Mouse (Mus musculus) heart, embryonic 14.5 days (tissue): ENCODE results near the gene Gm10799. TPM values are rescaled to one million over a fixed set of nuclear protein-coding genes. Genes with fewer than 3 reads are reported as not detected.
A peak's percentile ranks its signal among the peaks of the same experiment; 100 is the strongest.

Experiments used
- ATAC-seq: fragments of 200-750 bp; cut with Nextera tagmentation; 2 replicates; pipeline ENCODE4 v1.8.0; 2017; ENCODE audit warnings: low read depth, moderate TSS enrichment; ENCODE audit not compliant: insufficient number of reproducible peaks, insufficient read depth, low FRiP score
- H3K27ac ChIP-seq, 2 experiments: fragments of 200-500 bp in 1 of 2; fragments of 300-500 bp in 1 of 2; sonication (generic) in 1 of 2; replicated peaks in 1 of 2; 2 replicates each; pipeline ENCODE4 v1.5.1; 2012 to 2014; ENCODE audit warnings: low read depth in 2 of 2, low read length in 2 of 2, control low read depth in 1 of 2, mild to moderate bottlenecking in 1 of 2, mixed read lengths in 1 of 2; ENCODE audit not compliant: control insufficient read depth in 1 of 2, insufficient read depth in 1 of 2
- H3K27me3 ChIP-seq: fragments of 300-500 bp; sonication (generic); 2 replicates; pipeline ENCODE4 v1.6.1; 2014; ENCODE audit warnings: mild to moderate bottlenecking, low read length, control low read depth; ENCODE audit not compliant: control insufficient read depth, insufficient read depth
- H3K36me3 ChIP-seq: fragments of 300-500 bp; sonication (generic); 2 replicates; pipeline ENCODE4 v1.6.1; 2014; ENCODE audit warnings: mild to moderate bottlenecking, control low read depth, low read length, mixed read lengths; ENCODE audit not compliant: control insufficient read depth, insufficient read depth
- H3K4me1 ChIP-seq, 2 experiments: fragments of 200-500 bp in 1 of 2; fragments of 300-500 bp in 1 of 2; sonication (generic) in 1 of 2; 2 replicates each; pipeline ENCODE4 v1.6.1; 2012 to 2014; ENCODE audit warnings: low read length in 2 of 2, control low read depth in 1 of 2, mixed read lengths in 1 of 2; ENCODE audit not compliant: control insufficient read depth in 2 of 2, insufficient read depth in 2 of 2
- H3K4me2 ChIP-seq: fragments of 300-500 bp; sonication (generic); 2 replicates; pipeline ENCODE4 v1.6.1; 2014; ENCODE audit warnings: mild to moderate bottlenecking, low read length
- H3K4me3 ChIP-seq, 2 experiments: fragments of 200-500 bp in 1 of 2; fragments of 300-500 bp in 1 of 2; sonication (generic) in 1 of 2; 2 replicates each; pipeline ENCODE4 v1.5.1; 2012 to 2014; ENCODE audit warnings: low read length in 2 of 2, mild to moderate bottlenecking in 2 of 2, control low read depth in 1 of 2, low read depth in 1 of 2, moderate library complexity in 1 of 2; ENCODE audit not compliant: control insufficient read depth in 1 of 2, insufficient read depth in 1 of 2
- H3K9ac ChIP-seq: fragments of 300-500 bp; sonication (generic); 2 replicates; pipeline ENCODE4 v1.6.1; 2014; ENCODE audit warnings: mild to moderate bottlenecking, low read length
- H3K9me3 ChIP-seq: fragments of 300-500 bp; sonication (generic); 2 replicates; pipeline ENCODE4 v1.6.1; 2016; ENCODE audit warnings: low read length, control low read depth; ENCODE audit not compliant: control insufficient read depth
- WGBS: fragments of 180-500 bp; shearing (Covaris S2); extraction: QIAGEN DNeasy Blood & Tissue Kit; methylation state at CpG from one replicate; pipeline ENCODE4 v1.1.7; 2014; 5-methylcytosine and 5-hydroxymethylcytosine counted together
- polyA plus RNA-seq: library from polyadenylated mRNA; unstranded; fragments of >200 nt; fragmentation: Nextera tagmentation; extraction: Ambion mirVana; gene quantifications from 2 replicates; pipeline ENCODE4 v1.2.1, GENCODE M21; 2014

Gm10799 gene
- polyA plus RNA-seq, 1 experiment from 2014 or later = not detected

GRCm38 (mm10) chr2:104032056-104032455 lies 36.3 kb downstream of the Gm10799 start:
- no peaks in the 10 kb centered on the region for H3K27me3 ChIP-seq
- H3K27ac ChIP-seq = no peak overlapping the region
- no peak overlapping the region for H3K9ac ChIP-seq
- 91% methylated on average over 3 of the region's 3 CpGs for WGBS
- peaks cover 44% of the 10 kb centered on the region for H3K36me3 ChIP-seq
- H3K4me1 ChIP-seq = peaks cover 2 to 26% of the 10 kb centered on the region in 2 experiments; a peak in 3 of 4 replicates
- H3K4me2 ChIP-seq = no peak overlapping the region
- ATAC-seq = no peak
- H3K9me3 ChIP-seq = no peaks in the 10 kb centered on the region
- no peak overlapping the region for H3K4me3 ChIP-seq

DNA sequence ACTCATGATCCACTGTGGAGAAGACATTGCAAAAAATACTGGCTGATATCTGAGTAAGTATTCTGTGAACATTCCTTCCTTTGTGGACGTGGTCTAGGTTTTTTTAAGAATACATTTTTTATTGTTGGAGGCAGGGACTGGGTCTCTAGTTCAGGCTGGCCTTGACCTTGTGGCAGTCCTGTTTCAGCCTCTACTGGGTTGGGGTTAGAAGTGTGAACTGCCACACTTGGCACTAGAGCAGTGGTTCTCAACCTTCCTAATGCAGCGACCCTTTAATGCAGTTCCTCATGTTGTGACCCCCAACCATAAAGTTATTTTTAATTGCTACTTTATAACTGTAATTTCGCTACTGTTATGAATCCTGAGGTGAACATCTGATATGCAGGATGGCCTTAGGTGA lies 38.0 kb downstream of the Gm10799 start:
- no peak overlapping the region for H3K4me2 ChIP-seq

GRCm38 (mm10) chr2:104029074-104029473 lies 39.3 kb downstream of the Gm10799 start:
- 43% methylated on average over 2 of the region's 2 CpGs for WGBS

More for the DNA sequence above, 38.0 kb downstream of the Gm10799 start:
- Histone ChIP-seq H3K36me3 (peaks cover 27% of the 10 kb centered on the region), H3K9ac (no peak overlapping the region), H3K27ac (no peak overlapping the region), H3K9me3 (no peaks in the 10 kb centered on the region), H3K4me3 (no peak overlapping the region), H3K27me3 (no peaks in the 10 kb centered on the region), H3K4me1 (peaks cover 2 to 26% of the 10 kb centered on the region in 2 experiments; a peak in 3 of 4 replicates)
- no peak for ATAC-seq
- 77% methylated on average over 3 of the region's 3 CpGs for WGBS

GRCm38 (mm10) chr2:104028139-104028723 lies 40.1 kb downstream of the Gm10799 start, which contains the start of gene 4931422A03Rik:
TSS of gene 4931422A03Rik (minus strand) at chr2:104028361.
- H3K4me2 ChIP-seq = peak within 1 kb of the TSS; percentile 92
- H3K27ac ChIP-seq = peak within 1 kb of the TSS; percentile 44 to 81
- H3K9ac ChIP-seq = peak within 1 kb of the TSS; percentile 99
- peak; percentile 47 for ATAC-seq
- peaks cover 2 to 26% of the 10 kb centered on the region in 2 experiments; a peak in 3 of 4 replicates for H3K4me1 ChIP-seq
- H3K9me3 ChIP-seq = no peaks in the 10 kb centered on the region
- no peaks in the 10 kb centered on the region for H3K27me3 ChIP-seq
- under 1% methylated on average over 32 of the region's 32 CpGs for WGBS
- peaks cover 10% of the 10 kb centered on the region for H3K36me3 ChIP-seq
- peak within 1 kb of the TSS; percentile 82 to 97 for H3K4me3 ChIP-seq

More at GRCm38 (mm10) chr2:104029074-104029473, 39.3 kb downstream of the Gm10799 start:
- no peak for ATAC-seq
- Histone ChIP-seq H3K27ac (no peak overlapping the region), H3K27me3 (no peaks in the 10 kb centered on the region), H3K4me3 (peak overlapping the region in 1 of 2 experiments; percentile 97; a peak in 2 of 4 replicates), H3K9ac (peak overlapping the region; percentile 99; the same call in 1 of the 2 replicates), H3K4me1 (peaks cover 2 to 26% of the 10 kb centered on the region in 2 experiments; a peak in 3 of 4 replicates), H3K36me3 (peaks cover 16% of the 10 kb centered on the region), H3K4me2 (peak overlapping the region; percentile 92), H3K9me3 (no peaks in the 10 kb centered on the region)

GRCm38 (mm10) chr2:104027458-104028138 lies 40.8 kb downstream of the Gm10799 start, which contains the start of gene Fbxo3:
TSS of gene Fbxo3 (plus strand) at chr2:104027721.
- Histone ChIP-seq H3K9me3 (no peaks in the 10 kb centered on the region), H3K4me1 (peaks cover 2 to 26% of the 10 kb centered on the region in 2 experiments; a peak in 3 of 4 replicates), H3K4me2 (peak within 1 kb of the TSS; percentile 92), H3K27ac (peak within 1 kb of the TSS; percentile 44 to 81), H3K36me3 (peaks cover 9% of the 10 kb centered on the region; the same call in 1 of the 2 replicates), H3K9ac (peak within 1 kb of the TSS; percentile 99), H3K4me3 (peak within 1 kb of the TSS; percentile 82 to 97), H3K27me3 (no peaks in the 10 kb centered on the region)
- WGBS = under 1% methylated on average over 32 of the region's 44 CpGs
- peak; percentile 93 for ATAC-seq

DNA sequence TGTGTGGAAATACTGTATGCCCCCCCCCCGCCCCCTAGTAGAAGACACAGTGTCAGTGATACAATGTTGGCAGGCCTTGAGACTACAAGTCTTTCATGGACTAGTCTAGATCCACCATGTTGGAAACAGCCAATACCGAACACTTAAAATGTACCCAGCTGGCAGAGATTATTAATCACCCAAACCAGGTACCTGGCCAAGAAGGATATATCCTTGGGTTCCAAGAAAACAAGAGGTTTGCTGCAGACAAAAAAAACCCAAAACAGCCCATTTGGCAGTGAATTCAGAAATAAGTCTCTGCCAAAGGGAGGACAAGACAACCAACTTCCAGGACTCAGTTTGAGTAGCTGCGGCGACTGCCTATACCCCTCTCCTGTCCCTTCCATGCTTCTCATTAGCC lies 43.7 kb downstream of the Gm10799 start:
- H3K9me3 ChIP-seq = no peaks in the 10 kb centered on the region
- ATAC-seq = no peak
- H3K4me1 ChIP-seq = peaks cover 2 to 17% of the 10 kb centered on the region in 2 experiments; a peak in 3 of 4 replicates
- no peaks in the 10 kb centered on the region for H3K27me3 ChIP-seq
- H3K4me2 ChIP-seq = no peak overlapping the region
- H3K27ac ChIP-seq = no peak overlapping the region
- H3K9ac ChIP-seq = no peak overlapping the region
- H3K4me3 ChIP-seq = no peak overlapping the region
- 87% methylated on average over 4 of the region's 4 CpGs for WGBS
- H3K36me3 ChIP-seq = no peaks in the 10 kb centered on the region

DNA sequence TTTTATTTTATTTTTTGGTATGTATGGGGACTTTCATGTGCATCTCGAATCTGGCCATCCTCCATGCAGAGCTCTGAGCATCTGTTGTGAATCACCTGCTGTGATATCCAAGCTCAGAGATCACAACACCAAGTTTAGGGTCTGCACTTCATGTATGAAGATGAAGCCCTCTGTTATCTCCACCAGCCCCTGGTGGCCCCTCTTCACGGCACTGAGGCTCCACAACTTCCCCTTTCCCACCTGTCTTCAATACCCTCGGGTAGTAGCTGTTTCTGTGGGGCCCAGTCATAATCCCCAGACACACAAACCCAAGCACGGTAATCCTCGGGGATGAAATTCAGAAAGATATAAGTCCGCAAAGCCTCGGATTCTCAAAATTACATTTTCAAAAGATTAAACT lies 45.3 kb downstream of the Gm10799 start:
- Histone ChIP-seq H3K4me1 (peaks cover 2 to 4% of the 10 kb centered on the region in 2 experiments; a peak in 3 of 4 replicates), H3K4me2 (no peak overlapping the region), H3K9me3 (no peaks in the 10 kb centered on the region), H3K4me3 (no peak overlapping the region), H3K36me3 (no peaks in the 10 kb centered on the region), H3K9ac (no peak overlapping the region), H3K27me3 (no peaks in the 10 kb centered on the region), H3K27ac (no peak overlapping the region)
- WGBS = 84% methylated on average over 7 of the region's 7 CpGs
- no peak for ATAC-seq
